Mouse (Mus musculus) liver, adult 2 months (tissue): ENCODE results near the gene Fanci. TPM values are rescaled to one million over a fixed set of nuclear protein-coding genes. Genes with fewer than 3 reads are reported as not detected.

Experiments
- DNase-seq: peaks from one replicate; pipeline ENCODE4 v3.0.0-alpha.2; 2011; ENCODE audit warnings: low read depth, low spot score; ENCODE audit errors: extremely low read depth
- H3K27ac ChIP-seq: fragments of 200-500 bp; replicated peaks from 2 replicates; pipeline ENCODE4 v1.5.1; 2012; ENCODE audit warnings: low read depth, mild to moderate bottlenecking, control low read depth, inconsistent platforms, low read length; ENCODE audit not compliant: insufficient read depth
- H3K27me3 ChIP-seq: fragments of 200-500 bp; 2 replicates; pipeline ENCODE4 v1.6.1; 2012; ENCODE audit warnings: mild to moderate bottlenecking, moderate library complexity, low read length, inconsistent platforms; ENCODE audit not compliant: control insufficient read depth, insufficient read depth
- H3K36me3 ChIP-seq: fragments of 200-500 bp; 2 replicates; pipeline ENCODE4 v1.6.1; 2012; ENCODE audit warnings: low read length, inconsistent platforms; ENCODE audit not compliant: control insufficient read depth, insufficient read depth
- H3K4me1 ChIP-seq: fragments of 200-500 bp; 2 replicates; pipeline ENCODE4 v1.6.1; 2011; ENCODE audit warnings: low read length; ENCODE audit not compliant: control insufficient read depth, insufficient read depth
- H3K4me3 ChIP-seq: fragments of 200-500 bp; 2 replicates; pipeline ENCODE4 v1.5.1; 2011; ENCODE audit warnings: low read depth, mild to moderate bottlenecking, control low read depth, low read length, moderate library complexity; ENCODE audit not compliant: insufficient read depth
- H3K79me2 ChIP-seq: fragments of 200-500 bp; 2 replicates; pipeline ENCODE4 v1.6.1; 2012; ENCODE audit warnings: inconsistent platforms, mild to moderate bottlenecking, low read length, moderate library complexity; ENCODE audit not compliant: control insufficient read depth, insufficient read depth
- H3K9ac ChIP-seq: fragments of 200-500 bp; 2 replicates; pipeline ENCODE4 v1.6.1; 2012; ENCODE audit warnings: low read depth, mild to moderate bottlenecking, control low read depth, inconsistent platforms, low read length
- CTCF ChIP-seq: fragments of 200-500 bp; IDR thresholded peaks from 2 replicates; pipeline ENCODE4 v1.5.1; 2011; ENCODE audit warnings: low read depth, low read length, control low read depth
- POLR2A ChIP-seq: fragments of 200-500 bp; IDR thresholded peaks from 2 replicates; pipeline ENCODE4 v1.6.1; 2011; ENCODE audit warnings: low read length, control low read depth; ENCODE audit not compliant: insufficient read depth; ENCODE audit errors: extremely low read depth
- WGBS: fragments of 180-500 bp; shearing (Covaris S2); methylation state at CpG from one replicate; pipeline ENCODE4 v1.1.7; 2018; 5-methylcytosine and 5-hydroxymethylcytosine counted together
- polyA plus RNA-seq: library from polyadenylated mRNA; depleted of rRNA; stranded (reverse); fragments of >200 nt; gene quantifications from 2 replicates; pipeline ENCODE4 v1.2.3, GENCODE M21; 2012
- total RNA-seq: library from RNA; depleted of rRNA; stranded (reverse); fragments of >200 nt; gene quantifications from 2 replicates; pipeline ENCODE4 v1.2.3, GENCODE M21; 2014

Gene Fanci
- total and polyA plus RNA-seq, 2 experiments: 0.02 to 0.18 TPM

DNA sequence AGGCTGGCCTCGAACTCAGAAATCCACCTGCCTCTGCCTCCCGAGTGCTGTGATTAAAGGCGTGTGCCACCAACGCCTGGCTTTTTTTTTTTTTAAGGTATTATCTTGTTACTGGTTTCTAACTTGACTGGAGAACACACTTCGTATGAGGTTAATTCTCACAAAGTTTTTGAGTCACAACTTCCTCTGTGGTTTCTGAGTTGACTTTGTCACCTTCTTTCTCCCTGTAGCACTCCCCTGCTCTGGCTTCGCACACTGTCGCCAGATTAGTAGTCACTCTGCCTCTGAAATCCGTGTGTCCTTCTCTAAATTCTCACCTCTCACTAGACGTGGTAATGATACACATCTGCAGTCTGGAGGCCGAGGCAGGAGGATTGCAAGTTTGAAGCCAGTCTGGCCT lies 31.1 kb downstream of the Fanci start:
- H3K27ac ChIP-seq: no peak overlapping the region
- no peaks in the 10 kb centered on the region for H3K36me3 ChIP-seq
- TF ChIP-seq CTCF (no peak), POLR2A (no peak)
- H3K9ac ChIP-seq: no peak overlapping the region
- H3K4me3 ChIP-seq: no peak overlapping the region
- no peak for DNase-seq
- 91% methylated on average over 10 of the region's 10 CpGs for WGBS
- H3K4me1 ChIP-seq: no peaks in the 10 kb centered on the region
- H3K79me2 ChIP-seq: no peaks in the 10 kb centered on the region
- no peaks in the 10 kb centered on the region for H3K27me3 ChIP-seq

DNA sequence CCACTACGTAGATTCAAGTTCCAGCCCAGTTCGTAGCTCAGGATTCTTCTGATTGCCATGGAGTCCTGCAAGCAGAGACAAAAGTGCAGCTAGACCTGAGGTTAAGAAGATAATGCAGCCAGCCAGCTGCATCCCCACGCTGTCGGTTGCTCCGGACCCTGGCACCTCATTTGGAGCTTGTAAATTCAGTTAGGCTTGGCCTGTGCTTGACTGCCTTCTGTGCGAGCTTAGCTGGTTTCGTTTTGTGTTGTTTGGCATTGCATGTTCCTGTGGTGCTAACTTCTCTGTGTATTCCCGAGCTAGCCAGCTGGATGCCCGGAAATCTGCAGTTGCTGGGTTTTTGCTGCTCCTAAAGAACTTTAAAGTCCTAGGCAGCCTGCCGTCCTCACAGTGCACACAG lies 34.1 kb downstream of the Fanci start:
- Histone ChIP-seq H3K9ac (no peak overlapping the region), H3K4me3 (no peak overlapping the region), H3K27me3 (no peaks in the 10 kb centered on the region), H3K27ac (no peak overlapping the region), H3K79me2 (no peaks in the 10 kb centered on the region), H3K36me3 (no peaks in the 10 kb centered on the region), H3K4me1 (no peaks in the 10 kb centered on the region)
- TF ChIP-seq CTCF (no peak), POLR2A (no peak)
- WGBS: 95% methylated on average over 10 of the region's 10 CpGs
- DNase-seq: no peak

DNA sequence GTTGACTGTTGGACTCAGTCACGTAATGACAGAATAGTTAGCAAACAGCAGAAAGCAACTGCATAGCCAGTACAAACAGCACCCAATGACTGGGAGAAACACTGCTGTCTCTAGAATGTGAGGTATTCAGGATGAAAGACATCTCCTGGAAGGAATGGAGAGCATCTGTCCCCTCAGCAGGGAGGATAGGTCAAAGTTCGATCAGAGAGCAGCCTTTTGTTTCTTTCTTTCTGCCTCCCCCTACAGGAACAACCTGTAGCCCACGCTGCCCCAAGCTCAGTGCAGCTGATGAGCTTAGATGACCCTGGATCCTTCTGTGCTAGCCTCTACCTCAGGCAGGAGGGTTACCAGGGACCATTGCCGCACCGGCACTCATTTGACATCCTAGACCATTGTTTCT lies 36.5 kb downstream of the Fanci start:
- Histone ChIP-seq H3K36me3 (no peaks in the 10 kb centered on the region), H3K4me3 (no peak overlapping the region), H3K27ac (no peak overlapping the region), H3K9ac (no peak overlapping the region), H3K79me2 (no peaks in the 10 kb centered on the region), H3K4me1 (no peaks in the 10 kb centered on the region), H3K27me3 (no peaks in the 10 kb centered on the region)
- 76% methylated on average over 5 of the region's 5 CpGs for WGBS
- TF ChIP-seq POLR2A (no peak), CTCF (no peak)
- DNase-seq: no peak

DNA sequence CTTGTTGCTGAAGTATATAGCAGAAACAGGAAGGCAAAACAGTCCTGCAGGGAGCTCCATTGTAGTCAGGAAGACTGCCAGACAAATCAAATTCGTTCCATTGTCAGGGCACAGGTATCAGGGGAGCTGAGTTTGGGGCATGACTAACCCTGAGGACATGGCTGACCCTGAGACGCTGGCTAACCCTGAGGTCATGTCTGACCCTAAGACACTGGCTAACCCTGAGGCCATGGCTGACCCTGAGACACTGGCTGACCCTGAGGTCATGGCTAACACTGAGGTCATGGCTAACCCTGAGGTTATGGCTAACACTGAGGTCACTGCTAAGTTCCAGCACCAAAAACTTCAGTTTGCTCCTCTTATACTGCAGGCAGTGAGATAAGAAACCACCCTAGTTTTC lies 48.3 kb downstream of the Fanci start:
- 62% methylated on average over 2 of the region's 2 CpGs for WGBS

DNA sequence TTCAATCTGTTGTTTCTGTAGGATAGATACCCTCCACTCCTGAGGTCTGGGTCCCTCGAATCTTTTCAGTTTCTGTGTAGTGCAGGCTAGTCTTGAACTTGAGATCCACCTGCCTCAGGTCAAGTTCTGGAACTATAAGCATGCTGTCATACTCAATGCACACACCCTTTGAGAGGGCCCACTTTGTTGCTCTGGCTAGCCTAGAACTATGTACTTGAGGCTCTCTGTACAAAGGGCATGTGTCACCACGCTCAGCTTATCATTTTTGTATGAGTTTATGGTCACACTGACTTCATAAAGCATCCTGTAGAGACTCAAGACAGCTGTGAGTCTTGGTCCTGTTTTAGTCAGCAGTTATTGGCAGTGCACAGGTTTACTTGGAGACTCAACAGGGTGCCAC lies 55.3 kb downstream of the Fanci start:
- TF ChIP-seq CTCF: no peak
- TF ChIP-seq POLR2A: no peak
- Histone ChIP-seq H3K4me3 (no peak overlapping the region), H3K79me2 (no peaks in the 10 kb centered on the region), H3K27me3 (no peaks in the 10 kb centered on the region), H3K9ac (no peak overlapping the region), H3K4me1 (no peaks in the 10 kb centered on the region), H3K27ac (no peak overlapping the region), H3K36me3 (peaks cover 48% of the 10 kb centered on the region)
- no peak for DNase-seq
- 93% methylated on average over 2 of the region's 2 CpGs for WGBS

More for the DNA sequence above, 48.3 kb downstream of the Fanci start:
- no peak for TF ChIP-seq CTCF
- no peak for TF ChIP-seq POLR2A
- no peak overlapping the region for H3K27ac ChIP-seq
- H3K9ac ChIP-seq: no peak overlapping the region
- no peaks in the 10 kb centered on the region for H3K27me3 ChIP-seq
- H3K4me3 ChIP-seq: no peak overlapping the region
- no peaks in the 10 kb centered on the region for H3K36me3 ChIP-seq
- DNase-seq: peak; percentile 3
- no peaks in the 10 kb centered on the region for H3K79me2 ChIP-seq
- H3K4me1 ChIP-seq: no peaks in the 10 kb centered on the region

DNA sequence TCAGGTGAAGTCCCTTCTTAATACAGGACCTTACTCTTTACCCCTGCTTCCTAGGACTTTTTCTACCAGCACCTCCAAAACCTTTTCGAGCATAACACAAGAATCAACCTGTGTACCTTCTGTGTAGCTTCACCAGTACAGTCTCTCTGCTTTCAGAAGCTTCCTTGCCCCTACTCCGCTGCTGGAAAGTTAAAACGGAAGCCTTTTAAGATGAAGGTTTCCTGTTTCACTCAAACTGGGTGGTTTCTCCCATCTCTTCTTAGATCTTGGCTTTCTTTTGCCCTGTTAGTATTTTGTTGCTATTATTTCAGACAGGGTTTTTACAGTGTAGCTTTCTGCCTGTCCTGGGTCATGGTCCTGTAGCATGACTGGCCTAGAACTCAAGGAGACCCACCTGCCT lies 55.8 kb downstream of the Fanci start:
- no peak for DNase-seq
- Histone ChIP-seq H3K4me1 (no peaks in the 10 kb centered on the region), H3K36me3 (peaks cover 52% of the 10 kb centered on the region)

More for the DNA sequence above, 55.8 kb downstream of the Fanci start:
- no peak overlapping the region for H3K9ac ChIP-seq
- H3K27me3 ChIP-seq: no peaks in the 10 kb centered on the region
- H3K27ac ChIP-seq: no peak overlapping the region
- TF ChIP-seq POLR2A (no peak), CTCF (no peak)
- no peak overlapping the region for H3K4me3 ChIP-seq
- no peaks in the 10 kb centered on the region for H3K79me2 ChIP-seq
- WGBS: 92% methylated on average over 3 of the region's 3 CpGs
